Mouse (Mus musculus) ES-CJ7 (cell line): ENCODE results near the gene Cldn4.

Experiments used
- DNase-seq: peaks from one replicate; pipeline ENCODE4 v3.0.0; 2011; ENCODE audit warnings: low read depth, low spot score

The Cldn4 gene

DNA sequence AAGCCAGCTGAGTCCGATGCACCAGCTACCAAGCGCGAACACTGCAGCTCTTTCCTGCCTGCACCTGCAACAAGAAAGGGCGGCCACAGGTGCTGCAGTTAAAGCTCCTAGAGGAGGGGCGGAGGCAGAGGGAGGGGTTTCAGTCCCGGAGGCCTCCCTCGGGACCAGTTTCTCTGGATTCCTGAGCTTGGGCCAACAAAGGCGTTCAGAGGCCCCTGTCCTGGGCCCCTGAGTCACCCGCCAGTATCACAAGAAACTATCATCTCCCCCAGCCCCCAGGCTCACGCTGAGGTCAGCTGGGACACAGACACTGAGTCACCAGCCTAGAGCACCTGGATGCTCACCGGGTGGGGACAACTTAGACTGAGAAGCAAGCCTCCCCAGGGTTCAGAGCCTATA is at the start of gene Cldn4:
Cldn4 (minus strand) TSS at position 78 of the 399 bp plus-strand sequence.
- DNase-seq = peak; percentile 75

DNA sequence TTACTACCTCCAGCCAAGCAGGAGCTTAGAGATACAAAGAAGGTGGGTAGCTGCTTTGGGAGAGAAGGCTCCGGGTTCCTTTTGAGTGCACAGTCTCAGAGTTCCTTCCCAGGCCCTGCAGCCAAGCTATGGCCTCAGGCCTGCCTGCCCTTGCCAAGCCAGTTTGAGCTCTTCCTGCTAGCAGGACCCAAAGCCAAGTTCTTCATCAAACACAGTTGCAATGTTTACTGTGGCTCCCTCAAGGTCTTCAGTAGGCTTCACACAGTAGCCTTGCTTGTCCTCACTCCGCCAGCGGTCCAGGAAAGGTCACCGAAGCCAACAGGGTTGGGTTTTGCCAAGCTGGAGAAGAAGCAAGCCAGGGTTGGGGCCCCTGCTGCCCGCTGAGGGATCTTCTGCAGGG is 45.8 kb upstream of the Cldn4 start:
- DNase-seq = no peak

DNA sequence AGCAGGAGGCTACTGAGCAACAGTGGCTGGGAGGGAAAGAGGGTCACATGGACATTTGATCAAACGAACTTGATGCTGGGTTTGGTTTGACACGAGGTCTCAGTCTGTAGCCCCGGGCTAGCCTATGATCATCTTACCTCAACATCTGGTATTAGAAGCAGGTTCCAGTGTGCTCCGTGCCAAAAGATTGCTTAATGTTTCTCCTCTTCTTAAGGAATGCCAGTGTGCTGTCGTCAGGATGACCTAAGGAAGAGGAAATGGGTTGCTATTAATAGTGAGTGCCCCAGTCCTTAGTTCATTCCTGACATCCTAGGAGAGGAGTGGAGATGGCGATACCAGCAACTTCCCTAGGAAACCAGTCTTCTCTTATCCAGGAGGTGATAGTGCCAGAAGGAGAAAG is 43.0 kb upstream of the Cldn4 start:
- DNase-seq = no peak

DNA sequence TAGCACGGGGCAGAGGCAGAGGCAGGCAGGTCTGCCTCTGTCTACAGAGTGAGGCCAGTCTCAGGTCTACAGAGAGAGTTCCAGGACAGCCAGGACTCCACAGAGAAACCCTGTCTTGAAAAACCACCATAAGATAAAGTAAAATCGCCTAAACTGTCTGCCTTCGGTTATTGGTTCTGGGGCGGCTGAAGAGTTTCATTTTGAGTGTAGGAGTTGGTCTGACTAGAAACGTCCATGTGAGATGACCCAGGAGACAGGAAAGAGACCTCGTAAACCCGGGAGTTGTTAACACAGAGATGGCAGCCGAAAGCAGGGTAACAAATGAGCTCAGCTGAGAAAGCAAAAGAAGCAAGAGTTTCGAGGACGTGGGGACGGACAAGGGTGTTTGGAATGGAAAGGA is 42.4 kb upstream of the Cldn4 start:
- no peak for DNase-seq

DNA sequence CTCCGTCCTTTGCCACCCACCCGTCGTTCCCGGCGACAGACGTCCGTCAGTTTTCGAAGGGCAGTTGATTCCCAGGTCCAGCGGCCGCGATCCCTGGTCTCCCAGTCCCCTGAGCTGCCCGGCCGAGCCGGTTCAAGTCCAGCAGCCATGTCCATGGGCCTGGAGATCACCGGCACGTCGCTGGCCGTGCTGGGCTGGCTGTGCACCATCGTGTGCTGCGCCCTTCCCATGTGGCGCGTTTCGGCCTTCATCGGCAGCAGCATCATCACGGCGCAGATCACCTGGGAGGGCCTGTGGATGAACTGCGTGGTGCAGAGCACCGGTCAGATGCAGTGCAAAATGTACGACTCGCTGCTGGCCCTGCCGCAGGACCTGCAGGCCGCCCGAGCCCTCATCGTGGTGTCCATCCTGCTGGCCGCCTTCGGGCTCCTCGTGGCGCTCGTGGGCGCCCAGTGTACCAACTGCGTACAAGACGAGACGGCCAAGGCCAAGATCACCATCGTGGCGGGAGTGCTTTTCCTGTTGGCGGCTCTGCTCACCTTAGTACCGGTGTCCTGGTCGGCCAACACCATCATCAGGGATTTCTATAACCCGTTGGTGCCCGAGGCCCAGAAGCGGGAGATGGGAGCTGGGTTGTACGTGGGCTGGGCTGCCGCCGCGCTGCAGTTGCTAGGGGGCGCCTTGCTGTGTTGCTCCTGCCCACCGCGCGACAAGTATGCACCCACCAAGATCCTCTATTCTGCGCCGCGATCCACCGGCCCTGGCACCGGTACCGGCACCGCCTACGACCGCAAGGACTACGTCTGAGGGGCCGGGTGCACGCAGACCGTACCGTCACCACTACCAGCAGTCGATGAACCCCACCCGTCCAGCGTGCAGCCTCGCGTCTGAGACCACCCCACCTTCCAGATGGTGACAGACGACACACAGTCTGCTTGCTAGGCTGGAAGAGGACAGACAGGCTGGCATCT is 39.8 kb upstream of the Cldn4 start:
- DNase-seq = no peak

DNA sequence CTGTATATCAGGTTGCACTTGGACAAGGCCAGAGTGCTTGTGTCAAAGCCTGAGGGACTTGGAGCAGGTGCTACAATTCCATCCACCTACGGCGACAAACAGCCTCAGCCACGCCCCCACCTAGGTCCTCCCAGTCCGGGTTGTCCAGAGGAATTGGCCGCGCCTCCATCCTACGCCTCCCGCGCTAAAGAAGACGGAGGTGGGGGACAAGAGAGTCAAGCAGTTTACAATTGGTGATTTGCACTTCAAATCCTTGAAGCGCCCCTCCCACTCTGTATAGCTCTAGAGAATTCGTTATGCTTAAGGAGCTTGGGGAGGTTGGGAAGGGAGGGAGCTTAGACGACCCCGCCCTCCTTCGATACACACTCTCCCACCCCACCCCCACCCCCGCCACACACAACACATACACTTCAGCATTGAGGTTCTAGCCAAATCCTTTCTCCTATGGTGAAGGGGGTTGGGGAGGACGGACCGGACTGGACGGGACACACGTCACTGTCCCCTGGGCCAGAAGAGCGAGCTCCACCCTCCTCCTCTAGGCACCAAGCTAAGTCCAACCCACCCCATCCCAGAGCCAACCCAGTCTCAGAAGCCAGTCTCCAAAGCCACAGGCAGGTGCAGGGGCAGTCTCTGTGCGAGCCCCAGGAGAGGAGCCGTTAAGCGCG is 39.0 kb upstream of the Cldn4 start, which contains the start of gene Cldn3:
Cldn3 (plus strand) TSS at position 582 of the 665 bp plus-strand sequence.
- peak; percentile 95 for DNase-seq

DNA sequence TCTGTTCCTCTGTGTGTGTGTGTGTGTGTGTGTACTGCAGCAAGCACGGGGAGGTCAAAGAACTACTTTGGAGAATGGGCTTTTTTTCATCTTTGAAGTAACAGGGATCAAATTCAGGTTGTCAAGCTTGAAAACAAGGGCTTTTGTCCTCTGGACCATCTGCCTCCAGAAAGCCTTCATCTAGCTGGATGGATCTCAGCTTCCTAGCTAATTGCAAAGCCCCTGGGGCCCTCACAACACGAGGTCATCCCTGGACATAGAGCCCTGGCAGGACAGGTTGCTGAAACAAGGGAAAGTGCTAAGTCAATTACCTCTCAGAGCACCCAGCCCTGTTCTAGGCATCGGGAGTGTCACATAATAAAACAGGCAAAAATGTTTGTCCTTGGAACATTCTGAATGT is 37.0 kb upstream of the Cldn4 start:
- DNase-seq = no peak

DNA sequence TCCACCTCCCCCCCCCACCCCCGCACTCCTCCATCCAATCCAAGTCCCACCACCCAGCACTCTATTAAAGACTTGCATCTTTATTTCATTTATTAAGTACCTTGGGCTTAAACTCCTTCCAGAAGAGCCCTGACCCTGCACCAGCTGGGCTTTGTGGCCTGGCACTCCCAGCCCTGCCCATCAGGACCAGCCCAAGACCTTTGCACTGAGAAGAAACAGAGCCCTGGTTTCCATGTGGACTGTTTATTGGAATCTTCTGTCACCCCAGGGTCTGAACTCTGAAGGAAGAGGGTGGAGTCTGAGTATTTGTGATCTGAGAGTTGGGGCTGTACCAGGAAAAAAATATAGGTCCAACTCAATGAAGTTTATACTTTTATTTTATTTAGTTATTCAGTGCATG is 36.4 kb upstream of the Cldn4 start:
- DNase-seq = no peak

DNA sequence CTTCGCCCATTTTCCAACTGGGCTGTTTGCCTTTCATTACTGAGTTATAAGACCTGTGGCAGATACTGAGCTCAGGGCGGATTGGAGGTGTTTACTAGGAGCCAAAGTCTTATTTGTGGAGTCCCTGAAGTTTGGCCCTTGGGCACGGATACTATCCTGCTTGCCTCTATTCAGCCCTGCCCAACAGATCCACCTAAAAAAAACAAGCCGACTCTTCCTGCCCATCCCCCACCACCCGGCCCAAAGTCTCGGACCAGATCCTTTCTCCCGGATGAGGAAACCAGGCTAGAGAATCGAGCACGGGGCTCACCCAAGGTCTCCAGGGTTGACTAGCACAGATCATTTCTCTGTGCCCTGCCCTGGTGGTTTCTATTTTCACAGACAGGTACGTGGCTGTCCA is 34.4 kb upstream of the Cldn4 start:
- DNase-seq = peak; percentile 78

DNA sequence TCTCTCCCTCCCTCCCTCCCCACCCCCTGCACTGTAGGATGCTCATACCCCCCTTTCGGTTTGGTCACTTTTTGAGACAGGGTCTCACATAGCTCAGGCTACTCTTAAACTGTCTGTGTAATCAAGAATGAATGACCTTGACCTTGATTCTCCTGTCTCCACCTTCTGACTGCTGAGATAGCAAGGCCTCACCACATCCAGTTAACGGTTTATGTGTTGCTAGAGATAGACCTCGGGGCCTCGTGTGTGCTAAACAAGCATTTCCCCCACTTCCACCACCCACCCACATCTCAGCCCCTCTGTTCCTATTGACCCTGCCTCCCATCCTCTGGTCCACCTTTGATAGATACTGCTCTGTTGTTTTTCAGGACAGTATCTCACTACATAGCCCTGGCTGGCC is 31.1 kb upstream of the Cldn4 start:
- no peak for DNase-seq

DNA sequence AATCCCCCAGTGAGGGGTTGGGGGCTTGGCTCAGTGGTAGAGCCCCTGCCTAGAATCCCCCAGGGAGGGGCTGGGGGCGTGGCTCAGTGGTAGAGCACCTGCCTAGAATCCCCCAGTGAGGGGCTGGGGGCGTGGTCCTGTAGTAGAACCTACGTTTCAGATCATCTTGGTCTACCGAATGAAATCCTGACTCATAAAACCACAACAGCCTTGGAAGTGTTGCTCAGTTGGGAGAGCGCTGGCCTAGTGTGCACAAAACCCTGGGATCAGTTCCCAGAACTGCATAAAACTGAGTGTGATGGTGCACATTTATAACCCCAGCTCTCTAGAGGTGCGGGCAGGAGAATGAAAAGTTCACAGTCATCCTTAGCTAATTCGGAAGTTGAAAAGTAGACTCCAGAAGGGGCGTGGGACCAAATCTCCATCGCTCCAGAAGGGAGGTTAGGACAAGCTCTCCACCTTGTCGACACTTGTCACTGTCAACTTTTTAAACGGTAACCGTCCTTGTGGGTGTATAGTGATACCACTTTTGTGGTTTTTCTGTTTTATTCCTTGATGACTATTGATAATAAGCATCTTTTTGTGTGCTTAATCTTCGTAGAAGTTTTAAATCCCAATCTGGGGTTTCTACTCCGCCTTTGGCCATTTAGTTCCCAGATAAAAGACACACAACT is 30.0 kb upstream of the Cldn4 start:
- DNase-seq = no peak

DNA sequence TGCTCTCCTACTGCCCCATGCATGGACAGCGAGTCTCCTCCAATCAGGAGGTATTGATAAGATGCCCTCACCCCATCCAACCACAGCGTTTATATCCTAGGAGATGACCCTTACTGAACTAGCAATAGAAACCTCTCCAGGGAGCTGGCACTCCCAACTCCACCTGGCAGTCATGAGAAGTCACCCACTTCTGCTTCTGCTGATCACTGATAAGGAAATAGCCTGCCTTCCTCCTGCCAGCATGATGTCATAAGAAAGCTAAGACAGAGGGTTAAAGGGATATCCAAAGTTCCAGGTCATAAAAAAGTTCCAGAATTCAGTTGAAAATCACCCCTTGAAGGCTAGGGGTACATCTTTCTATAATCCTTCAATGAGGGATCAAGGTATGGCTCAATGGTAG is 29.4 kb upstream of the Cldn4 start:
- no peak for DNase-seq

DNA sequence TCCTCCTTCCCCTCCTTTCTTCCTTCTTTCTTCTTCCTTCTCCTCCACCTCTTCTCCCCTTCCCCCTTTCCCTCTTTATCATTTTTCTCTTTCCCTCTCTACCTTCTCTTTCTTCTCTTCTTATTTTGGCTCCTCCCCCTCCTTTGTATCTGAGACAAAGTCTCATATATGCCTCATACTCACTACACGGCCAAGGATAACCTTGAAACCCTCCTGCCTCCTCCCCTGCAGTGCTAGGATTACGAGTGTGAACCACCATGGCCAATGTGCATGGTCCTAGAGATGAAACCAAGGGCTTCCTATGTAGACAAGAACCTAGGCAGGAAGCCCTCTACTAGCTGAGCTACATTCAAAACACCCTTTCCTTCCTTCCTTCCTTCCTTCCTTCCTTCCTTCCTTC is 28.2 kb upstream of the Cldn4 start:
- DNase-seq = no peak

DNA sequence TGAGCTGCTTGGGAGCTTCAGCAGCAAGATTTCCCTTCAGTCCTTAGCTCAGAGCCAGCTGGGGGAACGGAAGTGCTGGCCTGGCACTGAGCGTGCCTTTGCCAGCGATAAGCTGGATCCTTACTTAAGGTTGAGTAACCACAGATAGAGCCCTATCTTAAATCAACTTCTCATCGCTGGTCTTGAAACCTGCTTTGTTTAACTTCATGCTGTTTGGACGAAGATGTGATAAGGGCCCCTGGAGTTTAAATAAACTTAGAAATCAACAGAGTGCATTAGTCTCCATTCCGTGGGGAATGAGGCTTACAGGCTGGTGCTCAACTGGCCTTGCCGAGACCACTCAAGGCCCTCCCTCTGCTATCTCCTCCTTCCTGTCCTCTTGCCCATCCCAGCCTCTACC is 27.6 kb upstream of the Cldn4 start:
- no peak for DNase-seq

DNA sequence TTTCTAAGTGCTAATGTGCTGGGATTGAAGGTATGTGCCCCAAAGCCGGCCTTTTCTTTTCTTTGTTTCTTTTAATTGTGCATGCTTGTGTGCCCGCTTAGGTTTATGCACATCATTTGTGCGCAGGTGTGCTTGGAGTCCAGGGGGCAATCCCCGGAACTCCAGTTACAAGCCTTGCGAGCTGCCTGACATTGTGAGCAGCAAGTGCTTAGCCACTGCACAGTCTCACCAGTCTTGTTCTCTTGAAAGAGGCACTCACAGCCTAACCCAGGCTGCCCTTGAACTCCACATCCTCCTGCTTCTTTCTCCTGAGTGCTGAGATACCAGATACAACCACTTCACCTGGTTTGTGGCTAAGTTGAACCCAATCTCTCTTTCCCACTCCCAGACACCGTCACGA is 26.8 kb upstream of the Cldn4 start:
- DNase-seq = peak; percentile 44

DNA sequence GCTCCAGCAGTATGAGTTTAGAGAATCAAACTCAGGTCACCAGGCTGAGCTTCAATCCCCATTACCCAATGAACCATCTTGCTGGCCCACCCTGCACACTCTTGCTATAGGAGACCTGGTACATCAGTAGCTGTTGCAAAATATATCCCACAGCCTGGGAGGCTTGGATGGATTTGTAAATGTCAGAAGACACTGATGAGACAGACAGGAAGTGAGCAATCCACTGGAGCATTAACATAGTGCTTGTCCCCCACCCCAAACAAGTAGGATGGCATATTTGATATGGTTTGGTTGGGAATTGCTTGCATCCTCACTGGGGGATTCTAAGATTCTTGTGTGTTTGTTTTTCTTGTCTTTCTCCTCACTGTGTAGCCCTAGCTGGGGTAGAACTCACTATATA is 26.3 kb upstream of the Cldn4 start:
- no peak for DNase-seq

DNA sequence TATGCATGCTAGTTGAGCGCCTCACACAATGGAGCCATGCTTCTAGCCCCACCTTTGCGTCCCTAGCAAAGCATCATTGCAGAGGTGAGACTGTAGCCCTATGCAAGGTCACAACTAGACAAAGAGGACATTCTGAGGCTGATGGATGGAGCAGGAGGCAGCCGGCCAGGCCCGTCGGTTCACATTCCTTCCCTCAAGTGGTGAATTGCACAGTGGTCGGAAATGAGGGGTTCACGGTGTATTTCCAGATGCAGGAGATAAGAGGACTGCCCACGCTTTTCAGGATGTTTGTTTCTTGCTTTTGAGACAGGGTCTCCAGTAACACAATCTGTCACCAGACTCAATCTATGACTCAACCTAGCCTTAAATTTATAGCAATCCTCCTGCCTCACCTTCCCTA is 23.9 kb upstream of the Cldn4 start:
- DNase-seq = peak; percentile 73

DNA sequence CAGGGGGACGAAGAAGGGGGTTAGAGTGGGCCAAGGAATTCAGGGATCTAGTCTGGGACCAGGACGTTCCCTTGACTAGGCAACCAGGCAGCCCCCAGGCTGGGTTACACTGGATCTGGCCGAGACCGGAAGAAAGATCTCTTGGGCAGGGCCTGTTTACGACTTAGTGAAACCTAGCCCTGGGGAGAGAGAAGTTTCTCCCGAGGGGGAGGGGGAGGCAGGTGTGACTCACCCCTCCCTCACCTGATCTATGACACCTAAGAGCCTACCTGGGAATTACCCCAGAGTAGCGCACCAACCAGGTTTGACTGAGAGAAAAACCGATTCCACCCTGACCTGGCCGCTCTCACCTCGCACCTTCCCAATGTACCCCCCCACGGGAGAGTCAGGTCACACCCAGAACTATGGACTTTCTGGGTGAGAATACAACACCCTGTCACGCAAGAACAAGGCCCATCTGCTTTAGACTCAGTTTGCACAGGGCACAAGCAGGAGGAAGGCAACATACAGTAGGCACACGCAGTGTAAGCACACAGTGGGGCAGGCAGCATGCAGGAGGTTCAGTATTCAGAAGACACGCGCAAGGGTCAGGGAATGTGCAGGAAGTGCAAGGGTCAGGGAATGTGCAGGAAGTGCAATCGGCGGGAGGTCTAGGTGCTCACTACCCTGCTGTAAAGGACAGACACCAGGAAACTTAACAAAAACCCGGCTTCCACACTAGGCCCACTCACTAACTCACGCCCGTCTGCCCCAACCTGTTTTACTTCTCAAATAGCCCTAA is 20.6 kb upstream of the Cldn4 start:
- DNase-seq = no peak

DNA sequence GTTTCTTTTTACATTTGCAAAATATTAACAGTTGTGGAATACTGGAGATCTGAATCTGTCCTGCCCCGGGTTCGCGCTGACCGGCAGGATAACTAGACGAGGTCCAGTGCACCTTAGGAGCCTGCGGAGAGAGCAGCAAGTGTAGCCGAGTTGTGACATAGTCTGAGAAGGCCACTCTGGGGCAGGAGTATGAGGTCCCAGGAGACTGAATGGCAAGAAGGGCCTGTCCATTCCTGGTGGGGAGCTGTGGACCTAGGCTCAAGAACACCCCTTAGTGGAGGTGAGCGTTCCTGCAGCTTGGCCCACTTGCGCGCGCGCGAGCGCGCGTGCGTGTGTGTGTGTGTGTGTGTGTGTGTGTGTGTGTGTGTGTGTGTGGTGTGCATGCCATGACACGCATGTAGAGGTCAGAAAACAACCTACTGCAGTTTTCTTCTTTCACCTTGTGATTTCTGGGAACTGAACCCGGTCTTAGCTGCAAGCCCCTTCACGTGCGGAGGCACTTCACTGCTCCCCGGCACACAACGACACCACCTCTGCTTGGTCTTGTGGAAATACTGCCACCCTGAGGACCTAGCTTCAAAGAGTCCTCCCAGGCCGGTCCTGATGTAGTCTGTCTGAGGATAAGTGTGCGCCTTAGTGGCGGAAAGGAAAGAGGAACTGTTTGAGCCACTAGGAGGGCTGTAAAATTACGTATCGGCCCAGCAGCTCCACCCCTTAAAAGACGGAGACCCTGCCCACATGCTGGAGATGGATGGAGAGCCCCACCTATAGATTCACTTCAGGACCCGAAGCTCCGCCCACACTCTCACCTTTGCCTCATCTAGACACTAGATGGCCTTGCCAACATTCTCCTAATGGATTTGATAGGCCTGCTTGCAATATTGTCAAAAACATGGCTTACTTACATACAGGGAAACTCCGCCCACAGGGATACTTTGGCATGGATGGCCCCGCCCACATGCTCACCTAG is 19.4 kb upstream of the Cldn4 start:
- peak; percentile 98 for DNase-seq

DNA sequence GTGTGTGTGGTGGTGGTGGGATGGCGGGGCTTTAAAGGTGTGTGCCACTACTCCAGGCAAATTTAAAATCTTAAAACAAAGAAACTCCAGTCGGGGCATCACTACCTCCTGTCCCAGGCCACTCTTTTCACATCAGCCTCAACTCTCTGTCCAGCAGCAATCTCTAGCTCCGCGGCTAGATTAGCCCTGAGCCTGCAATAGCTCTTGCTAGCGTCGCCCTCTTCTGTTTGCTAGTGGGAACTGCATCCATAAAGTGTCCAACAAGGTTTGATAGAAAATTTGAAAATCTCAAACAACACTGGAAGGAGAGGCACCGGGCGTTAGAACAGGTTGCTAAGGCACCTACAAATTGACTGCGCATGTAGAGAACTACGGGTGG is 18.7 kb upstream of the Cldn4 start:
- peak; percentile 83 for DNase-seq
